Mouse (Mus musculus) monocyte, adult 5-6 weeks (primary cell): Measurements from ENCODE around the gene Ccnj. TPM values are rescaled to one million over a fixed set of nuclear protein-coding genes. Genes with fewer than 3 reads are reported as not detected.

Experiments used
- ATAC-seq: fragments of 153-309, 156-312 bp; replicated peaks from 2 replicates; pipeline ENCODE4 v1.8.0; 2017; ENCODE audit warnings: mild to moderate bottlenecking; ENCODE audit not compliant: low TSS enrichment, insufficient number of reproducible peaks, severe bottlenecking, poor library complexity, low FRiP score
- total RNA-seq: library from RNA; stranded (forward); fragments of 200-1000, 200-491, 200-594 nt; gene quantifications from 3 replicates; pipeline ENCODE4 v1.2.3, GENCODE M21; 2017

The Ccnj gene
- total RNA-seq: 4.8 to 11.1 TPM (median 4.9 TPM) in 3 replicates

DNA sequence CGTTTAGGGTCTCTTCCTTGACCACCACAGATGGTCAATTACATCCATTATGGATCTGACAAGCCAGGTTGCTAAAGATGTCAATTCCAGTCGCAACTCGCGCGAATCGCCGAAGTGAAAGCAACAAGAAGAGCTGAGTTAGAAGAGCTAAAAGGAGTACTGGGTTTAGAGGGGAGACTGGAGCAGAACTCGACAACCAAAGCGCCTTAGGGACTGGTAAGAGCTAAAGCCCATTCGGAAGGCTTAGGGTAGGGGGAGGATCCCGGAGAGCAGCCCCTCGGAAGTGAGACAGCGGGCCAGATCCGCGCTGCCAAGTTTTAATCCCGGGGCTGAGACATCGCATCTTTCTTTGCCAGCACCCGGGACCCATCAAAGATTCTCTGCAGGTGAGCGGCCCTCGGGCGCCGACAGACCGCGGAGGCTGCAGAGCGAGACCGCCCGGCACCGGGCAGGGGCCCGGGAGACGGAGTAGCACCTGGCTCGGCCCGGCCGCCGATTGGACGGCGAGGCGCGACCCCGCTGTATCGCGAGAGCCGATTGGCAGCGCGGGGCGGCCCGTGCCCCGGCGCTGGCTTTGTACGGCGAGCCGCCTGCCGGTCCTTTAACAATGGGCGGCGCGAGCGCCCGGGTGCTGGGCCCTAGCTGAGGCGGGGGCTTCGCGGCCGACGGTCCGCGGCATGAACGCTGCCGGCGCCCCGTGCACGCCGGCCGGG lies at the start of gene Ccnj:
TSS of gene Ccnj (plus strand) at position 577 of the 713 bp plus-strand sequence.
- peak; percentile 70; the same call in 1 of the 2 replicates for ATAC-seq

DNA sequence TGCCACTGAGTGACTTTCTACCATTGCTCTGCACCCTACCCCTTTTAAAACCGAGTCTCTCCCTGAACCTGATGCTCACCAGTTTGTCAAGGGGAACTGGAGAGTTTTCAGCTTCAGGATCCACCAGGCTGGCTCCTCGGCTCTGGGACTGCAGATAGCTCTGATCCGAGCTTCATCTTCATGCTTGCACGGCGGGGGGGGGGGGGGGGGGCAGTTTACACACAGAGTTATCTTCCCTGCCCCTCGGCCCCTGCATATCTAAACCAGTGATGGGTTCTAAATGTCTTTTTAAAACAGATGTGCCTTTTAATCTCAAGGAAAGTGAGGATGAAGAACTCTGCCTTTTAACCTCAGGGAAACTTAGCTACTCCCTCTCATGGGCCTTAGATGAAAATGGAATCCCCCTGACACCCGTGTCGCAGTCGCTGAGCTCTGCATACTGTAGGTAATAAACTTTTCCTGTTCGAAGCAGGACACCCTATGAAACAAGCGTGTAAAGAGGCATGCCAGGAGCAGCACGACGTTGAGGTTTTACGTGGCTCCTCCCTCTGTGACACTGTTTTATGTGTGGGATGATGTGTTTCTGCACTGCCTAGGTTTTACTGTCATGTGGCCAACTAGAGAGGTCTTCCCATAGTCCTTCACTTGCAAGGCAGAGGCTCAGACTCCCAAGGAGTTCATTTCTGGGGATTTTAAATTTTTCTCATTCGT lies 42.9 kb upstream of the Ccnj start:
- ATAC-seq: no peak

GRCm38 (mm10) chr19:40788715-40789084 lies 42.4 kb upstream of the Ccnj start:
- no peak for ATAC-seq

GRCm38 (mm10) chr19:40805176-40805737 lies 25.8 kb upstream of the Ccnj start:
- ATAC-seq: no peak

GRCm38 (mm10) chr19:40809858-40810257 lies 21.2 kb upstream of the Ccnj start:
- no peak for ATAC-seq

GRCm38 (mm10) chr19:40811840-40812239 lies 19.2 kb upstream of the Ccnj start:
- ATAC-seq: no peak

DNA sequence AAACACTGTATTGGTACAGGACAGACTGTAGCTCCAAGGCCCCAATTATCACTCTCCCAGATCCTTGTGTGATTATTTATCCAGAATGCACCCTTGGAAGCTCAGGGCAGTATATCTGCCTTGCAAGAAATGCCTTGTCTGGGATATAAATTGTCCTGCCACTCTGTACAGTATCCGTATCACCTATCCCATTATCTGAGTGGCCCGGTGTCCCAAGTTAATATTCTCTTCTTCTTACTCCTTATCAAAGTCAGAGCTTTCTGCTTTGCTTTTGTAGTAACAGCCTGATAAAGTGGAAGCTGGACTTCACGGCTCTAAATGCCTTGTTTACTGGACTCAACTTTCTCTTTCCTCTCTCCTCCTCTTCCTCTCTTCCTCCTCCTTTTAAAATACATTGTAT lies 18.3 kb upstream of the Ccnj start:
- no peak for ATAC-seq

DNA sequence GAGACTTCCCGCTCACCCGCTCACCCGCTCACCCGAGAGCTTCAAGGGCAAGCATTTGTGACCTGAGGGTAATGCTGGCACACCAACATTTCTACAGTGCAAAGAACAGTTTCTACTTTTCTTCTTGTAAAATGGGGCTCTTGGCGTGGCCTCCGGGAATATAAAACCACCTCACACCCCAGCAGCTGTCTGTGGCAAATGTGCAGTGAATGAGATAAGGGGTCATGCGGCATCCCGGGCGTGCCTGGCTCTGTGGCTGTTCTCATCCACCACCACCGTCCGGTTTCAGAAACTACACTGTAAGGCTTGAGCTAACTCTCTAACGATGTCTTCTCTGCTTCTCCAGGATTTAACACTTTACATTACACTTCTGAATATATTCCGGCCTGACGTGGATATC lies 17.7 kb upstream of the Ccnj start:
- ATAC-seq: 0 out of 2 replicates have a peak, but pooled peaks have one; percentile 35

DNA sequence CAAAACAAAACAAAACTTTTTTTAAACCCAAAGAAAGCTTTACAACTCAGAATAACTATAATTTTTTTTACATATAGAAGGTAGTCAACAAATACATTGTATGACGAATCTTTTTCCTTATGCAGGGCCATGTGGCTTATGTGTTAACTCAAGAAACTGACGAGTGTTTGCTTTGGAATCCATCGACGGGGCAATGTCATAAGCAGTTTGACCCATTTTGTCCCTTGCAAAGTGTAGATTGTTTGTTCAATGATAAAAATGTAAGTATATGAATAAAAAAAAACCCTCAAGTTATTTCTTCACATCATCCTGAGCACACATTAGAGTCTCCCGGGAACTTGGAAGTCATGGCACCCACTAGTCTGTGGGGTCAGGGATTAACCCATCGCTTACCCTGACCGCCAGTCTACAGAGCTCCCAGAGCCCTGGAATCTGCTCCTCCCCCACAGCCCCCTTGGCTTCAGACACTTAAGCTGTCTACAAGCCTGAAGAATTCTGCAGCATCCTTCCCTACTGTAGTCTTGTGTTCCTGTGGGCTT lies 15.4 kb upstream of the Ccnj start:
- ATAC-seq: no peak

DNA sequence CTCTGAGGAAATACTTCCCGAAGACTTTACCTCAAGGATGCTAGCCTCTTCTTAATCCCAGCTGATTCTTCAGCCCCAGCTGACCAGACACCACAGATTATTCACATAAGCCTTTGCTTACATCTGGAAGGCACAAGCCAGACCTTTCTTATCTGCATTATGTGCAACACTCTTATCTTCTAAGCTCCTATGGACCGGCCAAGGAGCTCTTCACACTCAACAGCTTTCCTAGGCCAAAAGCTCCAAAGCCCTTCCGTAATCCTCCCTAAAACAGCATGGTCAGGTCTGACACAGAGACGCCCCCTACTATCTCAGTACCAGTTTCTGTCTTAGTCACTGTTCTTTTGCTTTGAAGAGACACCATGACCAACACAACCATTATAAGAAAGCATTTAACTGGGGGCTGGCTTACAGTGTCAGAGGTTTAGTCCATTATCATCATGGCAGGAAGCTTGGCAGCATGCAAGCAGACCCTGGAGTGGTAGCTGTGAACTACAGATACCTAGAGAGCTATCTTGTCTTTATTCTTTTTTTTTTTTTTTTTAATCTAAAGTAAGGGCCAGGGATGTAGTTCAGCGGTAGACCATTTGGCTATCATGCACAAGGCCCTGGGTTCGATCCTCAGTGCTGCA lies 13.1 kb upstream of the Ccnj start:
- no peak for ATAC-seq

GRCm38 (mm10) chr19:40818764-40819163 lies 12.3 kb upstream of the Ccnj start:
- ATAC-seq: peak; percentile 64

GRCm38 (mm10) chr19:40821306-40821825 lies 9.7 kb upstream of the Ccnj start:
- ATAC-seq: 0 out of 2 replicates have a peak, but pooled peaks have one; percentile 29

- ATAC-seq: no peak
These were observed 5.4 kb upstream of the Ccnj start for GRCm38 (mm10) chr19:40825636-40826035.

DNA sequence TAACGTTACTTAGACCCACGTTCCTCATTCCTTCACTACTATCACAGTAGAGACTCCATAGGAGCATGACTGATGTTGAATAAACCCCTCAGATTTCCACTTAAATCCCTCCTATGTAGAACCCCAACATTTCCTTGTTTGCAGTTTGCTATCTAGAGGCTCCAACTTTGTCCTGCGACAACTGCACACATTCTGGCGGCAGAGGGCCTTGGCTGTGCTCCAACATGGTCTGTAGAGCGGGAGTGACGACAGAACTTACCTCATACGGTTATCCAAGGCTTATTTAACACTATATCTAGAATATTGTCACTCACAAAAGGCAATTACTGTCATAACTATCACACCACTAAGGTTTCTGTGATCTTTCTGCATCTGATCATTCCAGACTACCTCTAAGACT lies 4.3 kb upstream of the Ccnj start:
- no peak for ATAC-seq

- no peak for ATAC-seq
These were observed 881 bp upstream of the Ccnj start for GRCm38 (mm10) chr19:40830198-40830597.

GRCm38 (mm10) chr19:40831416-40832201 lies 530 bp downstream of the Ccnj start:
- ATAC-seq: peak; percentile 4; the same call in 1 of the 2 replicates

DNA sequence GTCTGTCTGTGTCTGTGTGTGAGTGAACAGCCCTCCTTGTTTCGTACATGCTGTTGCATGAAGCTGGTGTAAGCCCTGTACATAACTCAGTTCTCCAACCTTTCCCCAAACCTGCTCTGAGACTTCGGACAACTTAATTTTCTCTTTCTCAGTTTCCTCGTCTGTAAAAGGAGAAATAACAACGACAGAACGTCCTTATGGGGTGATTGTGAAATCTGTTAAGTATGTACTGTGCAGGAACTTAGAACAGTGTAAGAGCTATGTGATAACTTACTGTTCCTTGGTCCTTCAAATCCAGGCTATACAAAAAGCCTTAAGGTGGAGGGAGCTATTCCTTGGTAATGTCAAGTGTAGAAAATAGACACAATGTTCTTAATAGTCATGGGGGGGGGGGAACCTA lies 1.3 kb downstream of the Ccnj start:
- 0 out of 2 replicates have a peak, but pooled peaks have one; percentile 18 for ATAC-seq

DNA sequence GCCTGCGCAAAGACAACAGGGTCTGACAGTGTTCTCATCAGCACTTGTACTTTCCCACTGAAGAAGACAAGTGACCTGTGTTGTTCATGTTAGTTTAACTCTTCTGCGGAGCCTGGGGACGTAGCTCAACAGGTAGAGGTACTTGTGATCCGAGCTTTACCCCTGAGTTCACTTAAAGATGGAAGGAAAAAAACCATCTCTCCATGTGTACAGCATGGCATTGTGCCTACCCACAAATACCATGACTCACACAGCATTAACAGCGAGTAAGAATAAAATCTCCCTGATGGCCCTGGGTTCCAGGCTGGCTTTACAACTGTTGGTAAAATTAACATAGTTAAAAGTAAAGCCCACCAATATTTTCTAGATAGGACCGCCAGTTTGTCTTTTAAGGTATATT lies 3.4 kb downstream of the Ccnj start:
- no peak for ATAC-seq
